Comparison of ENCODE assay signal across 8 mouse cellular contexts in the genomic region with DNA sequence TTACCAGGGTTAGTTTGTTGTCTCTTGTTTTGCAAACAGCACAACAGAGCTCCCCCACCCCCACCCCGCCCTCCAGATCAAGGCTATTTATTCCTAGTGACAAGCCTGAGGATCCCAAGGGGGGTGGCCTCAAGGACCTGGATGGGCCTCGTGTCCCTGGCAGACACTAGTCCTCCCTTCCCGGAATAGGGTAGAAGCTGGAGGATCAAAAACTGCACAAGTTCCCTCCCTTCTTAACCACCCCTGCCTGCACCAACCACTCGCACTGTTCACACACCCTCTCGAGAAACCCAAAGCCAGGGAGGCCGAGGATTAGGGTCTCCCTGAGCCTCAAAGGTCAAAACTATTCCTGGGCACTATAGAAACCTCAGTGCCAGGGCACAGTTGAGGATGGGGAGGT. TPM values are rescaled to one million over a fixed set of nuclear protein-coding genes. Genes with fewer than 3 reads are reported as not detected.
DNase-seq lines count a peak whose midpoint lies in the region; ATAC-seq and TF ChIP-seq lines count a peak whose summit lies in the region.

No protein-coding gene starts in this region.

- H3K4me2 ChIP-seq in heart, embryonic 14.5 days (ENCODE audit: low read length) = peak overlapping the region; percentile 84
- H3K4me2 ChIP-seq in liver, embryonic 16.5 days (ENCODE audit: low read depth, low read length) = peak overlapping the region; percentile 72; the same call in 1 of the 2 replicates

- H3K9ac ChIP-seq in heart, embryonic 14.5 days (ENCODE audit: low read length) = peak overlapping the region; percentile 90; the same call in 1 of the 2 replicates
- H3K9ac ChIP-seq in liver, embryonic 16.5 days (ENCODE audit: low read depth, low read length) = no peak overlapping the region

- 19% methylated on average over 6 of the region's 6 CpGs for WGBS in heart, embryonic 14.5 days
- 36% methylated on average over 6 of the region's 6 CpGs for WGBS in liver, embryonic 16.5 days (ENCODE audit: insufficient replicate concordance)

- no peak for ATAC-seq in G1E (ENCODE audit: extremely low read depth, insufficient number of reproducible peaks, low FRiP score, poor library complexity, severe bottlenecking)
- no peak for ATAC-seq in heart, embryonic 14.5 days (ENCODE audit: insufficient number of reproducible peaks, insufficient read depth, low FRiP score, low read depth)
- no peak for ATAC-seq in liver, embryonic 16.5 days (ENCODE audit: low read depth)

- peak; percentile 81 for DNase-seq in gastrocnemius, adult 2 months
- no peak for DNase-seq in gastrocnemius, postnatal 4 days (ENCODE audit: low spot score in 2 of 2)
- no peak for DNase-seq in G1E (ENCODE audit: low spot score)
- no peak for DNase-seq in Muller cell, postnatal 12 days (ENCODE audit: inconsistent ontology term)
- DNase-seq in cerebellum, adult 18-20 months = no peak
- no peak for DNase-seq in spleen, postnatal 4 days (ENCODE audit: low spot score in 2 of 2)

- peaks cover 33% of the 10 kb centered on the region for H3K36me3 ChIP-seq in G1E (replicated peaks)
- H3K36me3 ChIP-seq in heart, embryonic 14.5 days (ENCODE audit: control insufficient read depth, insufficient read depth, low read length) = no peaks in the 10 kb centered on the region
- H3K36me3 ChIP-seq in liver, embryonic 16.5 days (ENCODE audit: control insufficient read depth, insufficient read depth) = no peaks in the 10 kb centered on the region

- H3K27ac ChIP-seq in gastrocnemius, adult 2 months = peak overlapping the region; percentile 99
- no peak overlapping the region for H3K27ac ChIP-seq in heart, embryonic 14.5 days (replicated peaks in 1 of 2; ENCODE audit: control insufficient read depth in 1 of 2, insufficient read depth in 1 of 2, low read depth in 2 of 2, low read length in 2 of 2)
- no peak overlapping the region for H3K27ac ChIP-seq in liver, embryonic 16.5 days (ENCODE audit: low read length)

- H3K27me3 ChIP-seq in G1E (ENCODE audit: insufficient read depth, low read length) = no peaks in the 10 kb centered on the region
- H3K27me3 ChIP-seq in heart, embryonic 14.5 days (ENCODE audit: control insufficient read depth, insufficient read depth, low read length) = no peaks in the 10 kb centered on the region
- peaks cover 15% of the 10 kb centered on the region for H3K27me3 ChIP-seq in liver, embryonic 16.5 days (ENCODE audit: control insufficient read depth, insufficient read depth, low read depth, low read length)

- H3K9me3 ChIP-seq in G1E (replicated peaks) = no peaks in the 10 kb centered on the region
- H3K9me3 ChIP-seq in heart, embryonic 14.5 days (ENCODE audit: control insufficient read depth, low read length) = no peaks in the 10 kb centered on the region
- no peaks in the 10 kb centered on the region for H3K9me3 ChIP-seq in liver, embryonic 16.5 days (replicated peaks; ENCODE audit: control insufficient read depth, low read length)

- peaks cover 75% of the 10 kb centered on the region for H3K4me1 ChIP-seq in G1E (ENCODE audit: insufficient read depth, low read depth, low read length)
- peaks cover 24 to 40% of the 10 kb centered on the region in 2 experiments for H3K4me1 ChIP-seq in heart, embryonic 14.5 days (ENCODE audit: control insufficient read depth in 2 of 2, insufficient read depth in 2 of 2, low read length in 2 of 2)
- peaks cover 31% of the 10 kb centered on the region for H3K4me1 ChIP-seq in liver, embryonic 16.5 days (ENCODE audit: control insufficient read depth, low read depth, low read length)

- intact Hi-C loops in gastrocnemius, adult 2 months (cut with DNase I) = loop anchor here (2.0 kb wide), 1 partner anchor 15 kb away; no protein-coding TSS in a partner anchor

- peak overlapping the region; percentile 93 for H3K4me3 ChIP-seq in gastrocnemius, adult 2 months
- peak overlapping the region; percentile 81; the same call in 1 of the 2 replicates for H3K4me3 ChIP-seq in G1E (ENCODE audit: low read depth, low read length)
- peak overlapping the region; percentile 70 to 76 for H3K4me3 ChIP-seq in heart, embryonic 14.5 days (ENCODE audit: control insufficient read depth in 1 of 2, insufficient read depth in 1 of 2, low read depth in 1 of 2, low read length in 2 of 2)
- H3K4me3 ChIP-seq in liver, embryonic 16.5 days (ENCODE audit: low read depth, low read length) = no peak overlapping the region

- no peak for TF ChIP-seq CTCF in gastrocnemius, adult 2 months (IDR thresholded peaks at IDR 0.05)
- no peak for TF ChIP-seq CTCF in G1E (IDR thresholded peaks at IDR 0.05; ENCODE audit: low read depth, low read length)

RNA-seq across cellular contexts. Expression of a gene that starts 0.7 kb away (rescaled TPM):
- 100 to 1,000 TPM; 151 to 515 TPM for total RNA-seq in gastrocnemius, adult 2 months (2021)
- 10 to 100 TPM; 73.0 to 81.8 TPM for total RNA-seq in gastrocnemius, postnatal 4 days (2021)
- total RNA-seq in G1E (2014; fragmentation: Nextera tagmentation) (22.9 and 29.7 TPM in 2 replicates), G1E (2017) (13.5 and 15.2 TPM in 2 replicates)
- polyA plus RNA-seq in G1E (2012) = 27.6 and 28.2 TPM in 2 replicates
- 6.8 and 7.0 TPM in 2 replicates for polyA plus RNA-seq in heart, embryonic 14.5 days (2014; fragmentation: Nextera tagmentation; extraction: Ambion mirVana)
- polyA plus RNA-seq in liver, embryonic 16.5 days (2015; fragmentation: Nextera tagmentation; extraction: Ambion mirVana) = 2.5 TPM in 2 replicates

RNA-seq across cellular contexts. Expression of a gene that starts 6.4 kb away (rescaled TPM):
- total RNA-seq in gastrocnemius, adult 2 months (2021) = 10 to 100 TPM; 17.5 to 21.5 TPM
- total RNA-seq in gastrocnemius, postnatal 4 days (2021) = 10 to 100 TPM; 32.1 to 39.2 TPM
- total RNA-seq in G1E (2014; fragmentation: Nextera tagmentation) (80.4 and 94.2 TPM in 2 replicates), G1E (2017) (69.2 and 94.3 TPM in 2 replicates)
- polyA plus RNA-seq in G1E (2012) = 12.6 and 16.7 TPM in 2 replicates
- polyA plus RNA-seq in heart, embryonic 14.5 days (2014; fragmentation: Nextera tagmentation; extraction: Ambion mirVana) = 38.8 and 42.5 TPM in 2 replicates
- 19.9 and 22.7 TPM in 2 replicates for polyA plus RNA-seq in liver, embryonic 16.5 days (2015; fragmentation: Nextera tagmentation; extraction: Ambion mirVana)

RNA-seq across cellular contexts. Expression of a gene that starts 14.8 kb away (rescaled TPM):
- 10 to 100 TPM; 11.1 to 14.3 TPM for total RNA-seq in gastrocnemius, adult 2 months (2021)
- total RNA-seq in gastrocnemius, postnatal 4 days (2021) = 10 to 100 TPM; 38.0 to 46.9 TPM
- 106 and 126 TPM in 2 replicates for total RNA-seq in G1E (2014; fragmentation: Nextera tagmentation)
- 168 and 172 TPM in 2 replicates for total RNA-seq in G1E (2017)
- polyA plus RNA-seq in G1E (2012) = 53.7 and 56.7 TPM in 2 replicates
- polyA plus RNA-seq in heart, embryonic 14.5 days (2014; fragmentation: Nextera tagmentation; extraction: Ambion mirVana) = 73.4 and 73.5 TPM in 2 replicates
- polyA plus RNA-seq in liver, embryonic 16.5 days (2015; fragmentation: Nextera tagmentation; extraction: Ambion mirVana) = 49.4 and 54.4 TPM in 2 replicates

RNA-seq across cellular contexts. Expression of a gene that starts 41.9 kb away (rescaled TPM):
- 10 to 100 TPM in 1 of 2 experiments, 1 to 10 TPM in 1; 8.9 to 10.6 TPM for total RNA-seq in gastrocnemius, adult 2 months (2021)
- 10 to 100 TPM; 15.6 to 17.7 TPM for total RNA-seq in gastrocnemius, postnatal 4 days (2021)
- 127 and 141 TPM in 2 replicates for total RNA-seq in G1E (2014; fragmentation: Nextera tagmentation)
- 119 and 128 TPM in 2 replicates for total RNA-seq in G1E (2017)
- polyA plus RNA-seq in G1E (2012) = 48.3 and 51.4 TPM in 2 replicates
- polyA plus RNA-seq in heart, embryonic 14.5 days (2014; fragmentation: Nextera tagmentation; extraction: Ambion mirVana) = 17.3 and 18.6 TPM in 2 replicates
- polyA plus RNA-seq in liver, embryonic 16.5 days (2015; fragmentation: Nextera tagmentation; extraction: Ambion mirVana) = 32.7 and 39.1 TPM in 2 replicates

RNA-seq across cellular contexts. Expression of a gene that starts 43.2 kb away (rescaled TPM):
- total RNA-seq in gastrocnemius, adult 2 months (2021) = under 1 TPM; 0.14 to 0.26 TPM
- 1 to 10 TPM; 4.2 to 4.4 TPM for total RNA-seq in gastrocnemius, postnatal 4 days (2021)
- total RNA-seq in G1E (2014; fragmentation: Nextera tagmentation) = not detected in 2 replicates
- 0.05 TPM in 1 of 2 replicates, not detected in the other for total RNA-seq in G1E (2017)
- not detected in 2 replicates for polyA plus RNA-seq in G1E (2012)
- 0.19 and 0.20 TPM in 2 replicates for polyA plus RNA-seq in heart, embryonic 14.5 days (2014; fragmentation: Nextera tagmentation; extraction: Ambion mirVana)
- not detected in 2 replicates for polyA plus RNA-seq in liver, embryonic 16.5 days (2015; fragmentation: Nextera tagmentation; extraction: Ambion mirVana)
